Mouse (Mus musculus) T-helper 1 cell (primary cell): ENCODE measurements around the gene Vmn1r44.
"Not testable (repeated sequence)": the region's sequence is repeated elsewhere in the genome, so short reads cannot be mapped to it uniquely, and the experiment has no call there.

Experiments used
- in situ Hi-C: fragments of 300-600 bp; cut with MboI, MseI; formaldehyde crosslinking; loops from one replicate; pipeline ENCODE4 v1.15.1; 2025; ENCODE audit warnings: high pct_unique_total_duplicates

Vmn1r44 gene

GRCm38 (mm10) chr6:89883360-89883759 is at the start of gene Vmn1r44:
Gene Vmn1r44 (plus strand): TSS chr6:89883660.
- in situ Hi-C loops = no loop called here

- in situ Hi-C loops = no loop called here
These were observed 25.9 kb upstream of the Vmn1r44 start for GRCm38 (mm10) chr6:89857552-89857951.

DNA sequence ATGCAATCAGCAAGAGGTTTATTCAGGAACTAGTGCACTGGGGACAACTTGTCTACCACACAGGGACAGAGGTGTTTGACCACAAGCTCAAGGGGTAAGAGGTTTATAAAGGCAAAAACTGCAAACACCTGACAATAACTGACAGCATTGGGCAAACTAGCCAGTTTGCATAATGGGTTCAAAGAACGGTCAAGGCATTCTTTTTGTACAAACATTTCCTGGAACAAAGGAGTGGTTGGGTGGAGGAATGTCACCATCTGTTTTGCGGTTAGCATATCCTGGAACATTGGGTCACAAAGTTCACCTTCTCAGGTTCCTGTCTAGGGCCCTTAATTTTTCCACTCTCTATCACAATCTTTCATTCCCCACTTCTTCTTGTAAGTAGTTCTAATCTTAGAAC is 23.6 kb upstream of the Vmn1r44 start:
- in situ Hi-C loops = no loop called here

GRCm38 (mm10) chr6:89863792-89864191 is 19.7 kb upstream of the Vmn1r44 start:
- in situ Hi-C loops = no loop called here

DNA sequence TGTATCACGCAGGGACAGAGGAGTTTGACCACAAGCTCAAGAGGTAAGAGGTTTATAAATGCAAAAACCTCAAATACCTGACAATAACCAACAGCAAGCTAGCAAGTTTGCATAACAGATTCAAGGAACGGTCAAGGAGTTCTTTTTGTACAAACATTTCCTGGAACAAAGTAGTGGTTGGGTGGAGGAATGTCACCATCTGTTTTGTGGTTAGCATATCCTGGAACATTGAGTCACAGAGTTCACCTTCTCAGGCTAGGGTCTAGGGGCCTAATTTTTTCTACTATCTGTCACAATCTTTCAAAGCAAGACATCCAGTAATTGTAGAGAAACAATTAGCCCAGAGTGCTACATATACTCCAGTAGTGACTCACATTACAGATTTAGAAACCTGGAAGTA is 16.2 kb upstream of the Vmn1r44 start:
- in situ Hi-C loops = no loop called here

DNA sequence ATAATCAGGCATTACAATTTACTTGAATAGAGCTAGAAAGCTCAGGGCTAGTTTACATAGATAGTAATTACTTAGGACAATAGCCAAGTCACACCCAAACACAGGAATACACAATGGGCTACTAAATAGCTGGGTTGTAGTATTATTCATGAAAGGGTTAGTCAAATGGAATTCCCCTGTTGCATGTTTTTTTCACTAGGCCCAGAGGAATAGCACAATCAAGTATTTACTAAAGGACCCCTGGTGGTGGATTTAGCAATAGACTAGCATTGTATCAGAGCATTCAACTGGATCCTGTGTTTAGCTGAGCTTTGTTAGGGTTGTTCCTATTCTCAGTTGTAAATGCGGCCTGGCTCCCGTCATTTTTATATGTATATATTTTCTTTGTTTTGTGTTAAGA is 15.5 kb upstream of the Vmn1r44 start:
- in situ Hi-C loops = no loop called here

GRCm38 (mm10) chr6:89876313-89876712 is 7.1 kb upstream of the Vmn1r44 start, which contains the start of the genes Vmn1r42 and Vmn1r43:
Gene Vmn1r42 (minus strand): TSS chr6:89876413.
Gene Vmn1r43 (minus strand): TSS chr6:89876413.
- in situ Hi-C loops = not testable (repeated sequence)

- in situ Hi-C loops = no loop called here
These were observed 6.5 kb upstream of the Vmn1r44 start for GRCm38 (mm10) chr6:89876963-89877362.

- in situ Hi-C loops = no loop called here
These were observed 2.6 kb upstream of the Vmn1r44 start for GRCm38 (mm10) chr6:89880867-89881266.

DNA sequence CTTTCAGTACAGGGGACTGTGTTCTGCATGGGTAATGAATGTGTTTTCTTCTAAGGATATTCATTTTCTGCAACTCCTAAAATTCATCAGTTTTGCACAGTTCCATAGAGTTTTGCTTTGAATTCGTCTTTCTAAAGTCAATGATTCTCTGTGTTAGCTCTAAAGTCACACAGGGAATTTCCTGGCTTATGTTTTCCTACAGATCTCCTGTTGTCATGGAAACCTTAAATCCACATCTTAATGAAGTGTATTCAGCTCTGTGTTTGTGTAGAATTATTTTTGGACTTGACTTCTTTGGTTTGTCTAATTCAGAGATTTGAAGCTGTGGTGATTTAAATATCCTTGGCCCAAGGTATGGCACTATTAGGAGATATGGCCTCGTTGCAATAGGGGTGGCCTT is 352 bp downstream of the Vmn1r44 start:
- in situ Hi-C loops = no loop called here

- in situ Hi-C loops = not testable (repeated sequence)
These were observed 57.0 kb downstream of the Vmn1r44 start, which contains the start of gene Vmn1r45 for GRCm38 (mm10) chr6:89940498-89940897. Gene Vmn1r45 (minus strand): TSS chr6:89940598.

GRCm38 (mm10) chr6:89940926-89941325 is 57.5 kb downstream of the Vmn1r44 start:
- in situ Hi-C loops = no loop called here
